Mouse (Mus musculus) kidney, adult 2 months (tissue): ENCODE data around the gene Grin3b. TPM values are rescaled to one million over a fixed set of nuclear protein-coding genes. Genes with fewer than 3 reads are reported as not detected.

ENCODE experiments used
- DNase-seq: peaks from one replicate; pipeline ENCODE4 v3.0.0; 2021
- H3K27ac ChIP-seq: fragments of 200-500 bp; 2 replicates; pipeline ENCODE4 v1.5.1; 2012; ENCODE audit warnings: low read depth, low read length, control low read depth, inconsistent platforms; ENCODE audit not compliant: insufficient read depth
- H3K27me3 ChIP-seq: fragments of 200-500 bp; replicated peaks from 2 replicates; pipeline ENCODE4 v1.6.1; 2012; ENCODE audit warnings: mild to moderate bottlenecking, moderate library complexity, low read length, inconsistent platforms; ENCODE audit not compliant: control insufficient read depth, insufficient read depth
- H3K36me3 ChIP-seq: fragments of 200-500 bp; 2 replicates; pipeline ENCODE4 v1.6.1; 2012; ENCODE audit warnings: mild to moderate bottlenecking, moderate library complexity, low read length, inconsistent platforms; ENCODE audit not compliant: control insufficient read depth, insufficient read depth
- H3K4me1 ChIP-seq: fragments of 200-500 bp; 2 replicates; pipeline ENCODE4 v1.6.1; 2011; ENCODE audit warnings: low read length; ENCODE audit not compliant: control insufficient read depth, insufficient read depth
- H3K4me3 ChIP-seq: fragments of 200-500 bp; 2 replicates; pipeline ENCODE4 v1.5.1; 2011; ENCODE audit warnings: mild to moderate bottlenecking, low read depth, low read length, control low read depth; ENCODE audit not compliant: insufficient read depth
- CTCF ChIP-seq: fragments of 200-500 bp; conservative IDR thresholded peaks from 2 replicates; pipeline ENCODE4 v1.5.1; 2011; ENCODE audit warnings: low read depth, mild to moderate bottlenecking, control low read depth, low read length, moderate library complexity, mixed read lengths; ENCODE audit not compliant: insufficient read depth, insufficient read length
- POLR2A ChIP-seq: fragments of 200-500 bp; IDR thresholded peaks from one replicate; pipeline ENCODE4 v1.6.1; 2011; ENCODE audit warnings: low read depth, low read length, control low read depth
- WGBS: fragments of 180-500 bp; shearing (Covaris S2); methylation state at CpG from one replicate; pipeline ENCODE4 v1.1.7; 2018; 5-methylcytosine and 5-hydroxymethylcytosine counted together
- polyA plus RNA-seq: library from polyadenylated mRNA; depleted of rRNA; stranded (reverse); fragments of >200 nt; gene quantifications from 2 replicates; pipeline ENCODE4 v1.2.3, GENCODE M21; 2012

Grin3b gene
- polyA plus RNA-seq, 1 experiment, result 1.6 TPM

- H3K27me3 ChIP-seq, result no peaks in the 10 kb centered on the region
- WGBS, result under 1% methylated on average over 61 of the region's 61 CpGs
- H3K4me1 ChIP-seq, result peaks cover 5% of the 10 kb centered on the region; the same call in 1 of the 2 replicates
- H3K4me3 ChIP-seq, result peak within 1 kb of the TSS; percentile 85
- H3K27ac ChIP-seq, result peak within 1 kb of the TSS; percentile 15; the same call in 1 of the 2 replicates
- peak; percentile 99 for TF ChIP-seq CTCF
- TF ChIP-seq POLR2A, result no peak
- no peaks in the 10 kb centered on the region for H3K36me3 ChIP-seq
- peak; percentile 100 for DNase-seq
Observed at GRCm38 (mm10) chr10:79959847-79960601, 10.5 kb upstream of the Grin3b start, which contains the start of gene Wdr18. TSS of gene Wdr18 (plus strand) at chr10:79960152.

GRCm38 (mm10) chr10:79960671-79961294 is 9.7 kb upstream of the Grin3b start:
- Histone ChIP-seq H3K4me1 (peaks cover 5% of the 10 kb centered on the region; the same call in 1 of the 2 replicates), H3K27me3 (no peaks in the 10 kb centered on the region), H3K4me3 (peak overlapping the region; percentile 85), H3K36me3 (no peaks in the 10 kb centered on the region), H3K27ac (no peak overlapping the region)
- 7% methylated on average over 10 of the region's 10 CpGs for WGBS
- TF ChIP-seq POLR2A, result no peak
- TF ChIP-seq CTCF, result no peak
- DNase-seq, result no peak

DNA sequence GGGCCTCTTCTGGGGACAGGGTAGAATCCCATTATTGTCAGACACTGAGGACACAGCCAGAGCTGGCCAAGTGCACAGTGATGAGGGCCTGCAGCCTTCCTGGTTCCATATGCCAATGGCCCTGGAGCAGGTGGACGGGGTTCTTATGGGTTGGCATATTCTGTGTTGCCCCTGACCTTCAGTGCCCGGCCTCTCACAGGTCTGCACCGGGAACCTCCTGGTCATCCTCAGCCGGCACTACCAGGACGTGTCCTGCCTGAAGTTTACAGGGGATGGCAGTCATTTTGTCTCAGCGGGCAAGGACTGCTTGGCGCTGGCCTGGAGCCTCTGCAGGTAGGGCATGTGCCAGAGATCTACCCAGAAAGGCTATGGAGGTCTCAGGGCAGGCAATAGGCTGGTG is 5.8 kb upstream of the Grin3b start:
- Histone ChIP-seq H3K36me3 (no peaks in the 10 kb centered on the region), H3K4me3 (no peak overlapping the region), H3K4me1 (peaks cover 24% of the 10 kb centered on the region), H3K27me3 (no peaks in the 10 kb centered on the region), H3K27ac (no peak overlapping the region)
- WGBS, result 96% methylated on average over 7 of the region's 7 CpGs
- TF ChIP-seq CTCF (no peak), POLR2A (no peak)
- no peak for DNase-seq

DNA sequence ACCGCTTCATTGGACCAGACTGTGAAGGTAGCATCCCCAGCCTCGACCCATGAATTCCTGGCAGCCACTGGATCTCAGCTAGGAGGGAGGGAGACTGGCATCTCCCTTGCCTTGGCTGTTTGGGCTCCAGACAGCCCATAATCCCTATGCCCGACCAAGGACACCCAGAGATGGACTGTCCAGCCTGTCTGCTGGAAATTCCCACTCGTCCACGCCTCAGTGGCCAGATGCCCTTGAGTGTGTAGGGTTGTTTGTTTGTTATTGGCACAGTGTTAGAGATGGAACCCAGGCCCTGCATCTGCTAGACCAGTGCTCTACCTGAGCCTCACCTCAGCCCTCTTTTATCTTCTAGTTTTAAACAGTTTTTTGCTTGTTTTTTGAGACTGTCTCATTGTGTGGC is 5.2 kb upstream of the Grin3b start:
- no peaks in the 10 kb centered on the region for H3K36me3 ChIP-seq
- peaks cover 25% of the 10 kb centered on the region for H3K4me1 ChIP-seq
- 59% methylated on average over 5 of the region's 5 CpGs for WGBS
- DNase-seq, result no peak
- no peak for TF ChIP-seq CTCF
- TF ChIP-seq POLR2A, result no peak
- H3K4me3 ChIP-seq, result no peak overlapping the region
- no peak overlapping the region for H3K27ac ChIP-seq
- H3K27me3 ChIP-seq, result no peaks in the 10 kb centered on the region

DNA sequence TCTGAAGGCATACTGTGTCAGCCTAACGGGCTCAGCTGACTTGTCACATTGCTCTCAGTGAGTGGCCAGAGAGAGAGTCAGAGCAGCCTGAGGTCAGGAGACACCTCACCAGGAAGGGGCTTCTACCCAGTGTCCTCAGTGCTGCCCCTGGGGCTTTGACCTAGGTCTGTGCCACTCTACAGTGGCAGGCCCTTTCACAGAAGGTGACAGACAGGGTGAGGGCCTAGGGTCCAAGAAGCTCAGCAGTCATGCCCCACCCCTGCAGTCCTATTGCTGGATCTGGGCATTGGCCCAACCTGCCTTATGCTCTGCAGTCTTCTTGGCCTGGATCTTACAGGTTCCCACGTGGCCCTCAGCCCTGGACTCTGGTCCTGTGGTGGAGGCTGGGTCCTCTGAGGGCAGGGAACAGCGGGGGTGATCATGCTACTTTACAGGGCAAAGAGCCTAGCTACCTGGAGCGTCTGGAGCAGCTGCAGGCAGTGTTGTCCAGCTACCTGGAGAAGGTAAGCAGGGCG is 3.6 kb upstream of the Grin3b start:
- Histone ChIP-seq H3K36me3 (no peaks in the 10 kb centered on the region), H3K4me1 (peaks cover 22% of the 10 kb centered on the region), H3K4me3 (peak overlapping the region; percentile 16; the same call in 1 of the 2 replicates), H3K27me3 (no peaks in the 10 kb centered on the region), H3K27ac (peak overlapping the region; percentile 82)
- 65% methylated on average over 5 of the region's 5 CpGs for WGBS
- no peak for TF ChIP-seq POLR2A
- DNase-seq, result peak; percentile 95

- TF ChIP-seq CTCF, result no peak
- TF ChIP-seq POLR2A, result no peak
- Histone ChIP-seq H3K36me3 (no peaks in the 10 kb centered on the region), H3K27ac (peak overlapping the region; percentile 18), H3K4me3 (no peak overlapping the region), H3K27me3 (no peaks in the 10 kb centered on the region), H3K4me1 (peaks cover 22% of the 10 kb centered on the region)
- no peak for DNase-seq
- whole genome bisulfite sequencing, result 85% methylated on average over 1 of the region's 1 CpGs
Observed at GRCm38 (mm10) chr10:79968181-79968580, 2.3 kb upstream of the Grin3b start.

GRCm38 (mm10) chr10:79969124-79969568 is 1.4 kb upstream of the Grin3b start:
- Histone ChIP-seq H3K4me3 (no peak overlapping the region), H3K36me3 (no peaks in the 10 kb centered on the region), H3K27me3 (no peaks in the 10 kb centered on the region), H3K4me1 (peaks cover 22% of the 10 kb centered on the region), H3K27ac (0 out of 2 replicates have a peak overlapping the region, but pooled peaks have one; percentile 15)
- TF ChIP-seq POLR2A (no peak), CTCF (0 out of 2 replicates have a peak, but pooled peaks have one; percentile 0)
- WGBS, result 21% methylated on average over 3 of the region's 3 CpGs
- DNase-seq, result peak; percentile 86
